Mouse (Mus musculus): ENCODE results near the gene Bsph1.
"Not testable (repeated sequence)": the region's sequence is repeated elsewhere in the genome, so short reads cannot be mapped to it uniquely, and the experiment has no call there.

The Bsph1 gene

GRCm38 (mm10) chr7:13450541-13450940 lies at the start of gene Bsph1:
Gene Bsph1 (plus strand): TSS chr7:13450841.
- DNase-seq (ENCODE audit: low spot score) = not testable (repeated sequence)

- peak; percentile 8 for DNase-seq (ENCODE audit: low spot score)
Measured at GRCm38 (mm10) chr7:13511539-13511938, 60.9 kb downstream of the Bsph1 start.

Data from urinary bladder, postnatal 14 days (tissue).